Mouse (Mus musculus): ENCODE measurements at regions not wholly inside any gene's neighbourhood (a gene's known extent, or its start where the extent isn't known, plus 50 kb on each side); places are given as distances from the start of the nearest gene placed in this dataset.

DNA sequence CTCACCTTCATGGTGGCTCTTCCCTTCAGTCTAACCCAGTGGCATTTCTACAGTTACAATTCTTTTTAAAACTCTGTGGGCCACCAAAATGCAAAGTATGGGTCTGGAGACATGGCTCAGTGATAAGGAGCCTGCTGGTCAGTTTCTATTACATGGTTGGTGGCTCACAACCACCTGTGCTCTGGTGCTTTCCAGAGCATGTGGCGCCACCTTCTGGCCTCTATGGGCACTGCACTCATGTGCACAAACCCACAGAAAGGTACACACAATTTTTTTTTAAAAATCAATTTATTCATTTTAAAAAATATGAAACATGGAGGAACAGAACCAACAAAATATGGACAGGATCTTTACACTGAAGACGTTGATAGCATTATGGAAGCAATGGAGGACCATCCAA is 58.7 kb upstream of the Smad3 start:
- Histone ChIP-seq H3K4me3 (replicated peaks; ENCODE audit: low read length) (no peak overlapping the region), H3K36me3 (ENCODE audit: insufficient read depth, low read length) (no peaks in the 10 kb centered on the region), H3K4me1 (replicated peaks; ENCODE audit: low read depth, low read length) (peaks cover 5% of the 10 kb centered on the region; the same call in 1 of the 2 replicates), H3K27me3 (ENCODE audit: insufficient read depth, low read length) (no peaks in the 10 kb centered on the region), H3K9me3 (ENCODE audit: low read length) (no peaks in the 10 kb centered on the region)
- TF ChIP-seq CTCF (conservative IDR thresholded peaks at IDR 0.05; ENCODE audit: low read length) (peak; percentile 96), POU5F1 (IDR thresholded peaks at IDR 0.05; ENCODE audit: borderline replicate concordance, low read length) (no peak)

DNA sequence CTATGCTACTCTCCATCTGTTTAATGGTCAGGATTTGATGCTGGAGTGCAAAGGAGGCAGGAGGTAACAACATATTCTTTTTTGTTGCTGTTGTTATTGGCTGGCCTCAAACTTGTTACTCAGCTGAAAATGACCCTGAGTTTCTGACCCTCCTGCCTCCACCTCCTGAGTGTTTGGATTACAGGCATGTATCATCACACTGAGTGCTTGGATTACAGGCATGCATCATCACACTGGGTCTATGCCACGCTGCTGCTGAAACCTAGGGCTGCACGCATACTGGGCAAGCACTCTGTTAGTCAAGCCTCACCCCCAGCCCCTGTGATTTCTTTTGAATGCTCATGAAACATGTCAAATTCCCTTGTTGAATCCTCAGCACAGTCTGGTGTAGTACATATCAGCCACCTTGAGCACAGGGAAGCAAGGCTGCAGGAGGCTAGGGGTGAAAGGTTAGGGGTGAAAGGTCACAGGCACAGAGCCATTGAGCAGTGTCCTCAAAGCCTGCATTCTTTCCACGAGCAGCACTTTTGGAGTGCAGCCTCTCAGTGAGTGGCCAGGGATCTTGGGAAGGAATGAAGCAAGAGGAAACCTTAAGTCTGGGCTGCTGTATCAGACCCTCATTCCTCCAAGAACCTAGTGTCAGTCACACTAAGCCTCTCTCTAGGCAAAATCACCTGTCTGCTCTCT is 52.2 kb upstream of the Smad3 start:
- Histone ChIP-seq H3K4me3 (replicated peaks; ENCODE audit: low read length) (no peak overlapping the region), H3K27me3 (ENCODE audit: insufficient read depth, low read length) (no peaks in the 10 kb centered on the region), H3K4me1 (replicated peaks; ENCODE audit: low read depth, low read length) (peaks cover 20% of the 10 kb centered on the region), H3K9me3 (ENCODE audit: low read length) (no peaks in the 10 kb centered on the region), H3K36me3 (ENCODE audit: insufficient read depth, low read length) (no peaks in the 10 kb centered on the region)
- TF ChIP-seq CTCF (conservative IDR thresholded peaks at IDR 0.05; ENCODE audit: low read length): no peak

Data from E14TG2a.4 (cell line).